Mouse (Mus musculus) lung, adult 2 months (tissue): ENCODE measurements around the gene Dnah17.

Experiments used
- CTCF ChIP-seq: fragments of 200-500 bp; IDR thresholded peaks from 2 replicates; pipeline ENCODE4 v1.5.1; 2011; ENCODE audit warnings: mild to moderate bottlenecking, low read length, control low read depth; ENCODE audit not compliant: insufficient read depth
- POLR2A ChIP-seq: fragments of 200-500 bp; IDR thresholded peaks from 2 replicates; pipeline ENCODE4 v1.6.1; 2011; ENCODE audit warnings: low read depth, mild to moderate bottlenecking, control low read depth, low read length, borderline replicate concordance; ENCODE audit errors: extremely low read depth

DNA sequence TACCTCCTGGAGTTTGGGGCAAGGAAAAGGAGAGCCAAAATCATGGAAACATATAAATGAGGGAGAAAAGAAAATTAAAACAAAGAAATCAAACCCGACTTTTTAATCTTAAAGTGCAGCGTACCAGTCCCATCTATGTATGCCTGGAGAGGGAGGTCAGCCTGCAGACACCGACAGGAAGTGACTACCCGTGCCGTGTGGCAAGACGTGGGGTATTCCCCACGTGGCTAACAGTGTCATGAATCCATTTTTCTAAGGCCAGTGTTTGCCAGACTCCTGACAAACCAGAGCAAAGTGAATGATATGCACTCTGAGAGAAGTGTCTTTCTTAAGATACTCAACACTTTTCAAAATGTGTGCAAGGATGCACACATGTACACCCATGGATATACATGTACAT, 49.8 kb upstream of the Dnah17 start:
- TF ChIP-seq CTCF (no peak), POLR2A (no peak)
